Mouse (Mus musculus) thymus, adult 18-20 months (tissue): ENCODE measurements at regions not wholly inside any gene's neighbourhood (a gene's known extent, or its start where the extent isn't known, plus 50 kb on each side); places are given as distances from the start of the nearest gene placed in this dataset.

Experiments used
- DNase-seq, 2 experiments: peaks; one replicate each; pipeline ENCODE4 v3.0.0; 2022; ENCODE audit warnings: mixed read lengths in 2 of 2

GRCm38 (mm10) chr13:119143351-119143750, 285.1 kb upstream of the Paip1 start:
- no peak for DNase-seq

- no peak for DNase-seq
Measured at GRCm38 (mm10) chr13:119145713-119146112, 282.7 kb upstream of the Paip1 start.

GRCm38 (mm10) chr13:119147701-119148100, 280.7 kb upstream of the Paip1 start:
- no peak for DNase-seq

GRCm38 (mm10) chr13:119149141-119149540, 279.3 kb upstream of the Paip1 start:
- no peak for DNase-seq

GRCm38 (mm10) chr13:119150847-119151548, 277.4 kb upstream of the Paip1 start:
- DNase-seq: no peak

GRCm38 (mm10) chr13:119177753-119178152, 250.6 kb upstream of the Paip1 start:
- DNase-seq: no peak

- DNase-seq: no peak
Measured at GRCm38 (mm10) chr13:119178212-119178611, 250.2 kb upstream of the Paip1 start.

- no peak for DNase-seq
Measured at GRCm38 (mm10) chr13:119179157-119179920, 249.1 kb upstream of the Paip1 start.

GRCm38 (mm10) chr13:119184322-119184877, 244.0 kb upstream of the Paip1 start:
- no peak for DNase-seq

- no peak for DNase-seq
Measured at GRCm38 (mm10) chr13:119185567-119186143, 242.7 kb upstream of the Paip1 start.

- DNase-seq: no peak
Measured at GRCm38 (mm10) chr13:119231556-119231955, 196.8 kb upstream of the Paip1 start.

- DNase-seq: no peak
Measured at GRCm38 (mm10) chr13:119232100-119233029, 196.0 kb upstream of the Paip1 start.

GRCm38 (mm10) chr13:119233030-119233385, 195.4 kb upstream of the Paip1 start:
- DNase-seq: no peak

GRCm38 (mm10) chr13:119233869-119234268, 194.5 kb upstream of the Paip1 start:
- DNase-seq: no peak

- DNase-seq: no peak
Measured at GRCm38 (mm10) chr13:119242358-119242757, 186.0 kb upstream of the Paip1 start.

- DNase-seq: no peak
Measured at GRCm38 (mm10) chr13:119247101-119247500, 181.3 kb upstream of the Paip1 start.

- no peak for DNase-seq
Measured at GRCm38 (mm10) chr13:119252006-119252405, 176.4 kb upstream of the Paip1 start.

GRCm38 (mm10) chr13:119256350-119256749, 172.1 kb upstream of the Paip1 start:
- DNase-seq: no peak

- no peak for DNase-seq
Measured at GRCm38 (mm10) chr13:119258515-119258914, 169.9 kb upstream of the Paip1 start.

- DNase-seq: no peak
Measured at GRCm38 (mm10) chr13:119263561-119263960, 164.8 kb upstream of the Paip1 start.

GRCm38 (mm10) chr13:119267608-119268300, 160.6 kb upstream of the Paip1 start:
- DNase-seq: no peak

- no peak for DNase-seq
Measured at GRCm38 (mm10) chr13:119268301-119268675, 160.1 kb upstream of the Paip1 start.
